In genomic region chr3:88483141-88483540, GRCm38 (mm10) we compare ENCODE assay signal across 12 mouse cellular contexts. TPM values are rescaled to one million over a fixed set of nuclear protein-coding genes. Genes with fewer than 3 reads are reported as not detected.
A peak's percentile ranks its signal among the peaks of the same experiment; 100 is the strongest.
DNase-seq lines count a peak whose midpoint lies in the region; ATAC-seq lines count a peak whose summit lies in the region.
"Had no signal": no experiment of that assay in that cellular context is flagged by ENCODE, and none has a peak within 500 bp of the region (broad histone marks: within the 10 kb centered on the region; RNA-seq: fewer than 3 reads in every experiment).

No protein-coding gene starts in this region.

- H3K4me3 ChIP-seq in limb, embryonic 11.5 days (ENCODE audit: low read depth, low read length), result no peak overlapping the region
- H3K4me3 ChIP-seq in limb, embryonic 10.5 days, result no peak overlapping the region; the same call in 1 of the 2 replicates
- H3K4me3 ChIP-seq: left cerebral cortex, adult 2 months; limb, embryonic 12.5 days; midbrain, embryonic 12.5 days; neural tube, embryonic 12.5 days had no signal

- peaks cover 4% of the 10 kb centered on the region; the same call in 1 of the 2 replicates for H3K4me1 ChIP-seq in limb, embryonic 11.5 days (ENCODE audit: control insufficient read depth, insufficient read depth, low read length)
- H3K4me1 ChIP-seq in limb, embryonic 10.5 days, result peaks cover 34% of the 10 kb centered on the region

- peak; percentile 45; the same call in 1 of the 2 replicates for ATAC-seq in limb, embryonic 11.5 days (ENCODE audit: insufficient number of reproducible peaks, low FRiP score, low TSS enrichment, low read depth)
- ATAC-seq in erythroblast, adult 5-6 weeks (replicated peaks; ENCODE audit: low FRiP score, poor library complexity, severe bottlenecking), result 0 out of 2 replicates have a peak, but pooled peaks have one; percentile 6
- 0 out of 2 replicates have a peak, but pooled peaks have one; percentile 11 for ATAC-seq in megakaryocyte, adult 5-6 weeks (ENCODE audit: poor library complexity, severe bottlenecking)

- no peak overlapping the region for H3K27ac ChIP-seq in limb, embryonic 11.5 days (replicated peaks; ENCODE audit: low read depth, low read length)
- no peak overlapping the region for H3K27ac ChIP-seq in limb, embryonic 10.5 days
- H3K27ac ChIP-seq: kidney, postnatal 0 days; left cerebral cortex, adult 2 months; limb, embryonic 12.5 days; midbrain, embryonic 12.5 days; neural tube, embryonic 12.5 days had no signal

- peaks cover 41% of the 10 kb centered on the region for H3K27me3 ChIP-seq in limb, embryonic 11.5 days (ENCODE audit: control insufficient read depth, insufficient read depth, low read length)
- H3K27me3 ChIP-seq in limb, embryonic 10.5 days (ENCODE audit: low read depth, poor library complexity, severe bottlenecking), result peaks cover 77% of the 10 kb centered on the region

- no peaks in the 10 kb centered on the region for H3K36me3 ChIP-seq in limb, embryonic 11.5 days (ENCODE audit: control insufficient read depth, insufficient read depth, low read length)
- H3K36me3 ChIP-seq in limb, embryonic 10.5 days, result peaks cover 4% of the 10 kb centered on the region; the same call in 1 of the 2 replicates
- H3K36me3 ChIP-seq: midbrain, embryonic 12.5 days had no signal

- 82% methylated on average over 8 of the region's 8 CpGs for WGBS in limb, embryonic 11.5 days
- WGBS in limb, embryonic 10.5 days, result 72% methylated on average over 8 of the region's 8 CpGs

- peak; percentile 11 for DNase-seq in gastrocnemius, postnatal 10 days
- DNase-seq in gastrocnemius, adult 8-10 months (ENCODE audit: low spot score in 2 of 2), result no peak
- no peak for DNase-seq in limb, embryonic 11.5 days (ENCODE audit: low spot score)
- DNase-seq in limb, embryonic 10.5 days (ENCODE audit: low spot score), result no peak
- no peak for DNase-seq in adrenal gland, postnatal 14 days

- no peaks in the 10 kb centered on the region for H3K9me3 ChIP-seq in limb, embryonic 11.5 days (ENCODE audit: control insufficient read depth, low read length)
- no peaks in the 10 kb centered on the region for H3K9me3 ChIP-seq in limb, embryonic 10.5 days (replicated peaks)
- H3K9me3 ChIP-seq: limb, embryonic 12.5 days; midbrain, embryonic 12.5 days; neural tube, embryonic 12.5 days had no signal

- H3K4me2 ChIP-seq in limb, embryonic 11.5 days (ENCODE audit: low read depth, severe bottlenecking), result no peak overlapping the region
- H3K4me2 ChIP-seq: limb, embryonic 12.5 days; midbrain, embryonic 12.5 days; neural tube, embryonic 12.5 days had no signal

- H3K9ac ChIP-seq in limb, embryonic 11.5 days (ENCODE audit: low read length), result no peak overlapping the region
- H3K9ac ChIP-seq: limb, embryonic 12.5 days; midbrain, embryonic 12.5 days; neural tube, embryonic 12.5 days had no signal

RNA-seq across cellular contexts. Expression of gene Sema4a, which starts 22.2 kb away (rescaled TPM):
- 1 to 10 TPM; 2.3 to 3.7 TPM for total RNA-seq in gastrocnemius, postnatal 10 days (2021)
- 1 to 10 TPM in 2 of 4 experiments, under 1 TPM in 2; 0.48 to 1.2 (median 1.00) TPM for total RNA-seq in gastrocnemius, adult 8-10 months (2022)
- polyA plus RNA-seq in limb, embryonic 11.5 days (2014; fragmentation: Nextera tagmentation; extraction: Ambion mirVana), result 5.4 and 5.7 TPM in 2 replicates
- 4.7 and 6.7 TPM in 2 replicates for polyA plus RNA-seq in limb, embryonic 10.5 days (2016; fragmentation: Nextera tagmentation; extraction: Ambion mirVana)
- total RNA-seq in erythroblast, adult 5-6 weeks (2015; ENCODE audit: low replicate concordance), result 29.7 and 57.3 TPM in 2 replicates
- 9.8 and 20.7 TPM in 2 replicates for total RNA-seq in erythroblast, adult 5-6 weeks (2017; ENCODE audit: low replicate concordance)
- 171 and 181 TPM in 2 replicates for total RNA-seq in megakaryocyte, adult 5-6 weeks (2015)
- total RNA-seq in megakaryocyte, adult 5-6 weeks (2017), result 164 and 167 TPM in 2 replicates
- total RNA-seq in adrenal gland, postnatal 14 days (2021), result 11.0 and 11.5 TPM in 2 replicates

RNA-seq across cellular contexts. Expression of gene Lmna, which starts 26.6 kb away (rescaled TPM):
- total RNA-seq in gastrocnemius, postnatal 10 days (2021), result 100 to 1,000 TPM; 189 to 213 TPM
- total RNA-seq in gastrocnemius, adult 8-10 months (2022), result 10 to 100 TPM; 59.0 to 76.0 (median 67.8) TPM
- 20.3 and 20.4 TPM in 2 replicates for polyA plus RNA-seq in limb, embryonic 11.5 days (2014; fragmentation: Nextera tagmentation; extraction: Ambion mirVana)
- polyA plus RNA-seq in limb, embryonic 10.5 days (2016; fragmentation: Nextera tagmentation; extraction: Ambion mirVana), result 9.2 and 14.5 TPM in 2 replicates
- total RNA-seq in erythroblast, adult 5-6 weeks (2015; ENCODE audit: low replicate concordance), result 6.9 and 9.0 TPM in 2 replicates
- total RNA-seq in erythroblast, adult 5-6 weeks (2017; ENCODE audit: low replicate concordance), result 45.6 and 52.7 TPM in 2 replicates
- total RNA-seq in megakaryocyte, adult 5-6 weeks (2015), result 1.5 and 1.9 TPM in 2 replicates
- total RNA-seq in megakaryocyte, adult 5-6 weeks (2017), result 2.5 and 4.5 TPM in 2 replicates
- 97.6 and 99.3 TPM in 2 replicates for total RNA-seq in adrenal gland, postnatal 14 days (2021)

RNA-seq across cellular contexts. Expression of gene Mex3a, which starts 49.1 kb away (rescaled TPM):
- total RNA-seq in gastrocnemius, postnatal 10 days (2021), result 1 to 10 TPM; 3.0 to 6.3 TPM
- under 1 TPM; 0.07 to 0.31 (median 0.15) TPM for total RNA-seq in gastrocnemius, adult 8-10 months (2022)
- polyA plus RNA-seq in limb, embryonic 11.5 days (2014; fragmentation: Nextera tagmentation; extraction: Ambion mirVana), result 42.6 and 43.5 TPM in 2 replicates
- polyA plus RNA-seq in limb, embryonic 10.5 days (2016; fragmentation: Nextera tagmentation; extraction: Ambion mirVana), result 28.9 and 34.8 TPM in 2 replicates
- total RNA-seq in erythroblast, adult 5-6 weeks (2015; ENCODE audit: low replicate concordance), result 0.19 and 1.5 TPM in 2 replicates
- 0.34 TPM in 1 of 2 replicates, not detected in the other for total RNA-seq in erythroblast, adult 5-6 weeks (2017; ENCODE audit: low replicate concordance)
- total RNA-seq in megakaryocyte, adult 5-6 weeks (2015), result 0.04 and 0.05 TPM in 2 replicates
- total RNA-seq in megakaryocyte, adult 5-6 weeks (2017), result 0.04 and 0.18 TPM in 2 replicates
- total RNA-seq in adrenal gland, postnatal 14 days (2021), result 4.2 and 4.4 TPM in 2 replicates

RNA-seq across cellular contexts. Expression of gene Slc25a44, which starts 58.2 kb away (rescaled TPM):
- total RNA-seq in gastrocnemius, postnatal 10 days (2021), result 10 to 100 TPM; 11.9 to 12.3 TPM
- 10 to 100 TPM; 19.5 to 22.4 (median 21.5) TPM for total RNA-seq in gastrocnemius, adult 8-10 months (2022)
- polyA plus RNA-seq in limb, embryonic 11.5 days (2014; fragmentation: Nextera tagmentation; extraction: Ambion mirVana), result 17.7 and 18.9 TPM in 2 replicates
- polyA plus RNA-seq in limb, embryonic 10.5 days (2016; fragmentation: Nextera tagmentation; extraction: Ambion mirVana), result 16.7 and 18.0 TPM in 2 replicates
- total RNA-seq in erythroblast, adult 5-6 weeks (2015; ENCODE audit: low replicate concordance), result 7.9 and 11.5 TPM in 2 replicates
- total RNA-seq in erythroblast, adult 5-6 weeks (2017; ENCODE audit: low replicate concordance), result 13.7 and 20.2 TPM in 2 replicates
- total RNA-seq in megakaryocyte, adult 5-6 weeks (2015), result 11.4 and 11.6 TPM in 2 replicates
- total RNA-seq in megakaryocyte, adult 5-6 weeks (2017), result 17.4 and 18.7 TPM in 2 replicates
- 46.7 and 51.7 TPM in 2 replicates for total RNA-seq in adrenal gland, postnatal 14 days (2021)
